Mouse (Mus musculus) lung, adult 18-20 months (tissue): ENCODE results near the gene 2010300C02Rik.

Source experiments
- DNase-seq, 2 experiments: peaks; one replicate each; pipeline ENCODE4 v3.0.0; 2022; ENCODE audit warnings: mixed read lengths in 2 of 2

The 2010300C02Rik gene

DNA sequence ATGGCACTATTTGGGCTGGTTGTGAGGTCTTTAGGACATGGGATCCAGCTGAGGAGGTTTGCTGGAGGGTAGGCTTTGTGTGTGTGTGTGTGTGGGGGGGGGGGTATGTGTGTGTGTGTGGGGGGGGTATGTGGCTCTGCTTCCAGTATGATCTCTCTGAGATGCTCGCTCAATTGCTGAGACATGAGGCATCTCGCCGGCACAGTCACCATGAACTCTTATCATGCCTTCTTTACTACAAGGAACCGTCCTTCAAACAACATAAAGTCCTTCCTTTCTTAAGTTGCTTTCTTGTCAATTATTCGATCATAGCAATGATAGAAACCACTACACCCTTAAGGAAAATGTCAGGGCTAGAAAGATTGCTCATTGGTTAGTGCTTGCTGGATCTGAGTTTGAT is 8.8 kb downstream of the 2010300C02Rik start:
- DNase-seq = no peak

DNA sequence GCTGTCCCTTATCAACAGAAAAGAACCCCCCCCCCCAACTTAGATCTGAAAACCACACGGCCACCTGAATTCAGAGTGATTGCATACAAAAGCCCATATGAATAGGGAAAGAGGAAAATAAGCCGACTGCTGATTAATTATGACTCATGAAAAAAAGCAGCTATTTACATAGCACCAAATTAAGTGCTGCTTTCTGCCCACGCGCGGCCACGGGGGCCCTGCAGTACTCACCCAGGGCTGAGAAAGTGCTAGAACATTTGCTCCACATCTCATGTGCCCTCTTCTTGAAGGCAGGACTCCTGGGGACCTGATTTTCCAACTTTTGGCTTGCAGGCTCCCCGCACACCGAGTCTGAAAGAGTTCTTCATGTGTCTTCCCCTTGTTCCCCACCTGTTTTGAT is 10.1 kb downstream of the 2010300C02Rik start:
- DNase-seq = no peak

- no peak for DNase-seq
Observed at GRCm38 (mm10) chr1:37708270-37708955, 11.5 kb downstream of the 2010300C02Rik start.

GRCm38 (mm10) chr1:37702326-37702725 is 17.6 kb downstream of the 2010300C02Rik start:
- no peak for DNase-seq

- DNase-seq = peak; percentile 57 to 73
Observed at GRCm38 (mm10) chr1:37698852-37699439, 20.9 kb downstream of the 2010300C02Rik start.

DNA sequence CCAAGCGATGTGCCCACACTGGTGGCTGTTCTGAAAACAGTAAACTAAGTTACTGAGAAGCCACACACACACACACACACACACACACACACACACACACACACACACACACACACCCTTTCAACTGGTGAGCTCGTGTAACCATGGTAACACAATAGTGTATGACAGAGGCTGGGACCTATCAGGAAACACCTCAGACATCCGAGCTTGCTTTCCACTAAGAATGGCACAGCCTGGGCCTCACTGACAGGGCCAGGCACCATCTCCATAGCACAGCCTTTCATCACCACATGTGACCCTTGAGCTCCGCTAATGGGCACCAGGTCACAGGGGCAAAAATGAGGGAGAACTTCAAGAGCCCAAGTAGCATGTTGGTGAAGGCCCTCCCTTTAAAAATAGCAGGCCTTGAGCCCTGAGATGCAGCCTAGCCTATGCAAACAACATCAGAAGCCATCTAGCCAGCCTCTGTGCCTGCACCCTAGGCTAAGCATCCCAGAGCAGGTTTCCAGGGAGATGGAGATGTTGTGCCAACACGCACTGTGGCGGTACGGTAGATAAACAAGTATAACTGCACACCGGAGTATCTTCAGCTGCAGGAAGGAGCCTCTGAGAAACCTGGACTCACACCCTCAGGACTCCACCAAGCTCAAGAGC is 21.6 kb downstream of the 2010300C02Rik start:
- peak in 1 of 2 experiments; percentile 27 for DNase-seq

GRCm38 (mm10) chr1:37696918-37697317 is 23.0 kb downstream of the 2010300C02Rik start:
- peak; percentile 46 to 74 for DNase-seq

DNA sequence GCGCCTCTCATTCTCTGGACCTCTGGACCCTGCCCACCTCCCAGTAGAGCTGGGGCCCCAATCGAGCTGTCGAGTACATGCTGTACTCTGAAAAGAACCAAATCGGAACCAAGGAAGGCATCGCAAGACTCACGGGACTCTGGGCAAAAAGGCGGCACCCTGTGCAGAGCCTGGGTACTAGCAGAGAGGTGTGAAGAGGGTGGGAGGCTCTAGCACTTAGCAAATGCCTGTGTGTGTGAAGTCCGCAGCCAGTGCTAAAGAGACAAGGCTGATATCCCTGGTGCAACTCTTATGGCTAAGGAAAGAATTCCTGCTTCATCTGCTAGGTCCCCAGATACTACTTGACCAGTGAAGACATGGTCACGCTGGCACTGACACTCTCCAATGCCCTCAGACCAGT is 24.2 kb downstream of the 2010300C02Rik start:
- DNase-seq = no peak

- peak; percentile 79 to 85 for DNase-seq
Observed at GRCm38 (mm10) chr1:37694417-37694816, 25.5 kb downstream of the 2010300C02Rik start.

DNA sequence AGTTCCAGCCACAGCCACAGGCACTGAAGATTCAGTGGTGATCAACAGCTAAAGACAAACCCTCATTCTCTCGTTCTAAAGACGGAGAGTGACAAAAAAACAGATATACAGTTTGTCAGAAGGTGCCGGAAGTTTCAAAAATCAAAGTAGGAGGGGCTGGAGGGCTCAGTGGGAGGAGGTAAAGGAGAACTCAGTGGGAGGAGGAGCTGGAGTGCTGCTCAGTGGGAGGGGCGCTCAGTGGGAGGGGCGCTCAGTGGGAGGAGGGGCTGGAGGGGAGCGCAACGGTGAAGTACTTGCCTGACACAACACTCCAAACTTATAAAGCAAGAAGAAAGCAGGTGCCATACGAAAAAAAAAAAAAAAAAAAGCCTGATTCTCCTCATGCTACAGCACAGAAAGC is 28.7 kb downstream of the 2010300C02Rik start:
- peak; percentile 79 to 87 for DNase-seq

DNA sequence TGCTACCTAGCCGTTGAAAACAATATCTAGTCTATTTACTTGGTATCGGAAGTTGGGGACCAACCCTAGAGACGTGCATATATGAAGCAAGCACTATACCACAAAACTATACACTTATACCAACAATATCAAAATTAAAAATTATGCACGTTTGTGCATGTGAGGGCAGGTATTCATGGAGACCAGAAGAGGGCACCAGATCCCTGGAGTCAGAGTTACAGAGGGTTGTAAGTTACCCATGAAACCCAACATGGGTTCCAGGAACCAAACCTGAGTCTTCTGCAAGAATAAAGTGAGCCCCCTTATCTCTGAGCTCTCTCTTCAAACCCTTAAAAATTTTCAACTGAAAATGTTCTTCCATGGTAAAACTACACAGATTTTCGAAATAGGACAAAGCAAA is 29.2 kb downstream of the 2010300C02Rik start:
- no peak for DNase-seq

- DNase-seq = no peak
Observed at GRCm38 (mm10) chr1:37689730-37690129, 30.2 kb downstream of the 2010300C02Rik start.

GRCm38 (mm10) chr1:37688351-37688750 is 31.5 kb downstream of the 2010300C02Rik start:
- DNase-seq = no peak

- peak; percentile 73 to 83 for DNase-seq
Observed at GRCm38 (mm10) chr1:37687515-37687914, 32.4 kb downstream of the 2010300C02Rik start.

GRCm38 (mm10) chr1:37686953-37687441 is 32.9 kb downstream of the 2010300C02Rik start:
- DNase-seq = peak; percentile 50 to 64

GRCm38 (mm10) chr1:37678327-37679123 is 41.4 kb downstream of the 2010300C02Rik start:
- peak; percentile 74 to 77 for DNase-seq

- DNase-seq = no peak
Observed at GRCm38 (mm10) chr1:37676967-37677512, 42.8 kb downstream of the 2010300C02Rik start.

DNA sequence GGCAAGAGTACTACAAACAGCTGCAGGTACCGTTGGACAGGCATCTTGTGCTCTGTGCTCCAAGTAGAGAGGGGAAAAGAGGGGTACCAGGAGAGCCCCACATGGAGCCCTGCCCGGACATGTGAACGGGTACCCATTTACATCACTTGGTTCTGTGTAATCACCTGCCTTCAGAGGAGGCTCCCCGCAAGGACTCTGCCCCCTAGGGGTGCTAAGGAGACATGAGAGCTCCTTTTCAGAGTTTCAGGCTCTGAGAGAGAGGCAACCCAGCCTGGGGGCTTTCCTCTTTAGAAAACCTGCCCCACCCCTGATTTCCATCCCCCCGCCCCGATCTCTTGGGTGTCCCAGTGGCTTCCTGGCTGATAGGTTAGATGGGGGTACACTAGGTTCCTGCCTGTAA is 44.4 kb downstream of the 2010300C02Rik start:
- DNase-seq = no peak

- no peak for DNase-seq
Observed at GRCm38 (mm10) chr1:37674266-37674665, 45.6 kb downstream of the 2010300C02Rik start.

DNA sequence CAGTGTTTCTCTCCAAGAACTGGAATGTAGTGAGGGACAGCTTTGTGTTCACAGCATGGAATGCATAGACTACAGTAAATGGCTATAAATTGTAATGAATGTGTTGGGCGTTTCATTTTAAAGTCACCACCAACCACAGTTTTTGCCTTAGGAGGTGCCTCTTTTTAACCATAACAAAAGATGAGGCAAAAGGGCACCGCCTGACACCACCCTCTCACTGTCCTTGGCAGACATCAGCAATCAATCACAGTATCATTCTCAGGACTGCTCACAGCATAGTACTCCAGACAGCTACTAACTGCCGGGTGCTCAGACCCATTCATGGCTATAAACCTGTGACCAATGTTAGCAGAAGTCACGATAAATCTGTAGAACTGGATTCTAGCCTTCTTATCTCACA is 48.6 kb downstream of the 2010300C02Rik start:
- DNase-seq = no peak

- no peak for DNase-seq
Observed at GRCm38 (mm10) chr1:37667386-37667785, 52.5 kb downstream of the 2010300C02Rik start.

GRCm38 (mm10) chr1:37666587-37666986 is 53.3 kb downstream of the 2010300C02Rik start:
- DNase-seq = peak; percentile 88 to 94
